Mouse (Mus musculus): ENCODE data around the gene Adgb. TPM values are rescaled to one million over a fixed set of nuclear protein-coding genes. Genes with fewer than 3 reads are reported as not detected.

Gene Adgb
- polyA plus RNA-seq, 1 experiment from 2014 or later = 0.17 TPM

DNA sequence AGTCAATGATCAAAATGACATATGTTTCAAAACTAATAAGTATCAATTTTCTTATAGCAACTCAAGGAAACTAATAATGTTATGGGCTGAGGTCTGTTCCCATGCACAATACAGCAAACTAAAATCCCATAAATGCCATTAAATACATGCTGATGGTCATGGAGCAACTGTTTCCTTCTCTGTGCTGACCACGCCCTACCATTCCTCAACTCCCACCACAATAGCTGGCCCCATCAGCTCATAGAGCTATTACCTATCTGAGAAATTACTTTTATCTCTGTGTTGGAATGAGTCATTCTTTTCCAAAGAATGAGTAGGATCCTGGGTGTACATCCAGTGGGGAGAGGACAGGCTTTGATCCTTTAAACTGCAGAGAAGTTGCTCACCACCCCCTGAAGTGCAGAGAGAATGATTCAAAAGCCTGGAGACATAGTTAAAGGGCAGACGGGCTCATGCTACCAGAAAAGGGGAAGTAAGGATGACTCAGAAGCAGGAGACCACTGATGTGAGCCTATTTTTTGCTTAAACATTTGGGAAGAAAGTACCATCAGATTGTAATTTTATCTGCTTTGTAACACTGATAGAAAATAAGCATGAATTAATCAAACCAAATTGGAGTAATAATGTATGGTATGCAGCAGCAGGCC is 184.8 kb downstream of the Adgb start:
- no peaks in the 10 kb centered on the region for H3K36me3 ChIP-seq
- H3K4me3 ChIP-seq = no peak overlapping the region
- no peak for DNase-seq (ENCODE audit: low spot score)
- WGBS = 63% methylated on average over 2 of the region's 2 CpGs
- H3K9me3 ChIP-seq = no peaks in the 10 kb centered on the region
- no peaks in the 10 kb centered on the region for H3K4me1 ChIP-seq (replicated peaks)
- no peak overlapping the region for H3K27ac ChIP-seq
- no peaks in the 10 kb centered on the region for H3K27me3 ChIP-seq (ENCODE audit: insufficient read depth, poor library complexity, severe bottlenecking)

Other genes starting within 250 kb of the Adgb start
- 8.4 and 11.3 TPM in 2 replicates for gene Rab32, start 85.9 kb upstream of the Adgb start, polyA plus RNA-seq (2016; fragmentation: Nextera tagmentation; extraction: Ambion mirVana)
- gene Gm10944, start 209.0 kb upstream of the Adgb start, polyA plus RNA-seq (2016; fragmentation: Nextera tagmentation; extraction: Ambion mirVana) = not detected in 2 replicates